Mouse (Mus musculus): ENCODE results near the gene 2700081O15Rik. TPM values are rescaled to one million over a fixed set of nuclear protein-coding genes. Genes with fewer than 3 reads are reported as not detected.
"Not testable (repeated sequence)": the region's sequence is repeated elsewhere in the genome, so short reads cannot be mapped to it uniquely, and the experiment has no call there.

The 2700081O15Rik gene
- total RNA-seq (2014; rRNA removed) (1.7 and 2.3 TPM in 2 replicates), polyA plus RNA-seq (2012; rRNA removed) (1.4 and 2.9 TPM in 2 replicates)

- Histone ChIP-seq H3K9ac (ENCODE audit: low read depth, low read length) (peak within 1 kb of the TSS; percentile 83), H3K27ac (replicated peaks; ENCODE audit: insufficient read depth, low read depth, low read length) (0 out of 2 replicates have a peak within 1 kb of the TSS, but pooled peaks have one; percentile 23), H3K36me3 (ENCODE audit: control insufficient read depth, insufficient read depth, low read length) (no peaks in the 10 kb centered on the region), H3K4me3 (ENCODE audit: insufficient read depth, low read depth, low read length) (peak within 1 kb of the TSS; percentile 88), H3K79me2 (ENCODE audit: control insufficient read depth, insufficient read depth, low read length) (no peaks in the 10 kb centered on the region), H3K27me3 (ENCODE audit: control insufficient read depth, insufficient read depth, low read length) (peaks cover 8% of the 10 kb centered on the region), H3K4me1 (ENCODE audit: control insufficient read depth, insufficient read depth, low read length) (peaks cover 2% of the 10 kb centered on the region; the same call in 1 of the 2 replicates)
- DNase-seq (ENCODE audit: extremely low read depth, low read depth, low spot score): no peak
- TF ChIP-seq POLR2A (IDR thresholded peaks at IDR 0.05; ENCODE audit: extremely low read depth, insufficient read depth, low read length) (no peak), CTCF (IDR thresholded peaks at IDR 0.05; ENCODE audit: low read depth, low read length) (no peak)
- WGBS: 3% methylated on average over 105 of the region's 107 CpGs
Observed at GRCm38 (mm10) chr19:7416834-7417735, at the start of gene 2700081O15Rik. 2700081O15Rik (plus strand) TSS chr19:7417625.

GRCm38 (mm10) chr19:7369469-7369868, 48.0 kb upstream of the 2700081O15Rik start:
- H3K4me1 ChIP-seq (ENCODE audit: control insufficient read depth, insufficient read depth, low read length); DNase-seq (ENCODE audit: extremely low read depth, low read depth, low spot score); H3K9ac ChIP-seq (ENCODE audit: low read depth, low read length); H3K27me3 ChIP-seq (ENCODE audit: control insufficient read depth, insufficient read depth, low read length); H3K4me3 ChIP-seq (ENCODE audit: insufficient read depth, low read depth, low read length); H3K27ac ChIP-seq (replicated peaks; ENCODE audit: insufficient read depth, low read depth, low read length); H3K79me2 ChIP-seq (ENCODE audit: control insufficient read depth, insufficient read depth, low read length): not testable (repeated sequence)
- 80% methylated on average over 4 of the region's 4 CpGs for WGBS
- H3K36me3 ChIP-seq (ENCODE audit: control insufficient read depth, insufficient read depth, low read length): peaks cover 24% of the 10 kb centered on the region

- Histone ChIP-seq H3K4me1 (ENCODE audit: control insufficient read depth, insufficient read depth, low read length) (no peaks in the 10 kb centered on the region), H3K79me2 (ENCODE audit: control insufficient read depth, insufficient read depth, low read length) (peaks cover 1% of the 10 kb centered on the region; the same call in 1 of the 2 replicates), H3K9ac (ENCODE audit: low read depth, low read length) (no peak overlapping the region), H3K27ac (replicated peaks; ENCODE audit: insufficient read depth, low read depth, low read length) (no peak overlapping the region), H3K4me3 (ENCODE audit: insufficient read depth, low read depth, low read length) (no peak overlapping the region), H3K27me3 (ENCODE audit: control insufficient read depth, insufficient read depth, low read length) (no peaks in the 10 kb centered on the region), H3K36me3 (ENCODE audit: control insufficient read depth, insufficient read depth, low read length) (peaks cover 22% of the 10 kb centered on the region)
- no peak for DNase-seq (ENCODE audit: extremely low read depth, low read depth, low spot score)
- WGBS: 97% methylated on average over 8 of the region's 8 CpGs
- TF ChIP-seq POLR2A (IDR thresholded peaks at IDR 0.05; ENCODE audit: extremely low read depth, insufficient read depth, low read length) (no peak), CTCF (IDR thresholded peaks at IDR 0.05; ENCODE audit: low read depth, low read length) (no peak)
Observed at GRCm38 (mm10) chr19:7374491-7374890, 42.9 kb upstream of the 2700081O15Rik start.

- no peaks in the 10 kb centered on the region for H3K27me3 ChIP-seq (ENCODE audit: control insufficient read depth, insufficient read depth, low read length)
- peaks cover 2% of the 10 kb centered on the region; the same call in 1 of the 2 replicates for H3K79me2 ChIP-seq (ENCODE audit: control insufficient read depth, insufficient read depth, low read length)
- 79% methylated on average over 2 of the region's 2 CpGs for whole genome bisulfite sequencing
- H3K36me3 ChIP-seq (ENCODE audit: control insufficient read depth, insufficient read depth, low read length): peaks cover 12% of the 10 kb centered on the region; the same call in 1 of the 2 replicates
- DNase-seq (ENCODE audit: extremely low read depth, low read depth, low spot score): no peak
- no peak overlapping the region for H3K27ac ChIP-seq (replicated peaks; ENCODE audit: insufficient read depth, low read depth, low read length)
- no peaks in the 10 kb centered on the region for H3K4me1 ChIP-seq (ENCODE audit: control insufficient read depth, insufficient read depth, low read length)
- TF ChIP-seq POLR2A (IDR thresholded peaks at IDR 0.05; ENCODE audit: extremely low read depth, insufficient read depth, low read length) (no peak), CTCF (IDR thresholded peaks at IDR 0.05; ENCODE audit: low read depth, low read length) (no peak)
- no peak overlapping the region for H3K4me3 ChIP-seq (ENCODE audit: insufficient read depth, low read depth, low read length)
- no peak overlapping the region for H3K9ac ChIP-seq (ENCODE audit: low read depth, low read length)
Observed at GRCm38 (mm10) chr19:7377639-7378038, 39.8 kb upstream of the 2700081O15Rik start.

GRCm38 (mm10) chr19:7381906-7382247, 35.5 kb upstream of the 2700081O15Rik start:
- H3K9ac ChIP-seq (ENCODE audit: low read depth, low read length): peak overlapping the region; percentile 85
- WGBS: 33% methylated on average over 8 of the region's 8 CpGs
- no peak for DNase-seq (ENCODE audit: extremely low read depth, low read depth, low spot score)
- peaks cover 2% of the 10 kb centered on the region; the same call in 1 of the 2 replicates for H3K79me2 ChIP-seq (ENCODE audit: control insufficient read depth, insufficient read depth, low read length)
- H3K4me3 ChIP-seq (ENCODE audit: insufficient read depth, low read depth, low read length): peak overlapping the region; percentile 87
- no peak for TF ChIP-seq CTCF (IDR thresholded peaks at IDR 0.05; ENCODE audit: low read depth, low read length)
- no peak overlapping the region for H3K27ac ChIP-seq (replicated peaks; ENCODE audit: insufficient read depth, low read depth, low read length)
- H3K4me1 ChIP-seq (ENCODE audit: control insufficient read depth, insufficient read depth, low read length): no peaks in the 10 kb centered on the region; the same call in 1 of the 2 replicates
- no peaks in the 10 kb centered on the region; the same call in 1 of the 2 replicates for H3K36me3 ChIP-seq (ENCODE audit: control insufficient read depth, insufficient read depth, low read length)
- H3K27me3 ChIP-seq (ENCODE audit: control insufficient read depth, insufficient read depth, low read length): no peaks in the 10 kb centered on the region
